Mouse (Mus musculus): ENCODE measurements around the gene Rbms1. TPM values are rescaled to one million over a fixed set of nuclear protein-coding genes. Genes with fewer than 3 reads are reported as not detected.
A peak's percentile ranks its signal among the peaks of the same experiment; 100 is the strongest.

The Rbms1 gene
- total and polyA plus RNA-seq, 2 experiments from 2014 or later, result 16.2 to 38.2 TPM

GRCm38 (mm10) chr2:60714971-60715502 is 248.0 kb downstream of the Rbms1 start:
- ATAC-seq (peak; percentile 16; the same call in 1 of the 2 replicates), DNase-seq (peak; percentile 21)
- WGBS, result 23% methylated on average over 8 of the region's 8 CpGs
- H3K9me3 ChIP-seq (ENCODE audit: low read length), result no peaks in the 10 kb centered on the region
- H3K36me3 ChIP-seq (ENCODE audit: insufficient read depth), result no peaks in the 10 kb centered on the region
- no peak overlapping the region for H3K27ac ChIP-seq (ENCODE audit: low read depth, low read length)
- no peak overlapping the region for H3K9ac ChIP-seq
- peaks cover 20% of the 10 kb centered on the region for H3K4me1 ChIP-seq (ENCODE audit: insufficient read depth)
- 0 out of 2 replicates have a peak, but pooled peaks cover 9% of the 10 kb centered on the region for H3K27me3 ChIP-seq (ENCODE audit: insufficient read depth, low read length)
- no peak for TF ChIP-seq CTCF (IDR thresholded peaks at IDR 0.05; ENCODE audit: low read depth)
- no peak overlapping the region for H3K4me3 ChIP-seq (ENCODE audit: low read depth, low read length)
- no peak overlapping the region for H3K4me2 ChIP-seq (ENCODE audit: low read depth)

- Histone ChIP-seq H3K4me2 (ENCODE audit: low read depth) (no peak overlapping the region), H3K4me1 (ENCODE audit: insufficient read depth) (peaks cover 20% of the 10 kb centered on the region), H3K9me3 (ENCODE audit: low read length) (no peaks in the 10 kb centered on the region), H3K27ac (ENCODE audit: low read depth, low read length) (peak overlapping the region; percentile 59), H3K4me3 (ENCODE audit: low read depth, low read length) (no peak overlapping the region), H3K27me3 (ENCODE audit: insufficient read depth, low read length) (0 out of 2 replicates have a peak, but pooled peaks cover 9% of the 10 kb centered on the region), H3K9ac (no peak overlapping the region; the same call in 1 of the 2 replicates), H3K36me3 (ENCODE audit: insufficient read depth) (no peaks in the 10 kb centered on the region)
- DNase-seq, result peak; percentile 16
- WGBS, result 22% methylated on average over 7 of the region's 7 CpGs
- TF ChIP-seq CTCF (IDR thresholded peaks at IDR 0.05; ENCODE audit: low read depth), result no peak
- no peak for ATAC-seq
Measured at GRCm38 (mm10) chr2:60714475-60714874, 248.5 kb downstream of the Rbms1 start.

GRCm38 (mm10) chr2:60713857-60714256 is 249.1 kb downstream of the Rbms1 start:
- Histone ChIP-seq H3K36me3 (ENCODE audit: insufficient read depth) (no peaks in the 10 kb centered on the region), H3K27me3 (ENCODE audit: insufficient read depth, low read length) (0 out of 2 replicates have a peak, but pooled peaks cover 5% of the 10 kb centered on the region), H3K27ac (ENCODE audit: low read depth, low read length) (0 out of 2 replicates have a peak overlapping the region, but pooled peaks have one; percentile 59), H3K4me2 (ENCODE audit: low read depth) (no peak overlapping the region), H3K9ac (peak overlapping the region; percentile 14; the same call in 1 of the 2 replicates), H3K9me3 (ENCODE audit: low read length) (no peaks in the 10 kb centered on the region), H3K4me3 (ENCODE audit: low read depth, low read length) (no peak overlapping the region), H3K4me1 (ENCODE audit: insufficient read depth) (peaks cover 20% of the 10 kb centered on the region)
- DNase-seq, result peak; percentile 54
- WGBS, result 8% methylated on average over 8 of the region's 8 CpGs
- ATAC-seq, result peak; percentile 75; the same call in 1 of the 2 replicates
- TF ChIP-seq CTCF (IDR thresholded peaks at IDR 0.05; ENCODE audit: low read depth), result no peak

GRCm38 (mm10) chr2:60712891-60713290 is 250.1 kb downstream of the Rbms1 start:
- no peak for TF ChIP-seq CTCF (IDR thresholded peaks at IDR 0.05; ENCODE audit: low read depth)
- ATAC-seq, result no peak
- H3K4me1 ChIP-seq (ENCODE audit: insufficient read depth), result peaks cover 20% of the 10 kb centered on the region
- H3K27ac ChIP-seq (ENCODE audit: low read depth, low read length), result no peak overlapping the region
- 79% methylated on average over 5 of the region's 5 CpGs for WGBS
- H3K4me2 ChIP-seq (ENCODE audit: low read depth), result no peak overlapping the region
- H3K27me3 ChIP-seq (ENCODE audit: insufficient read depth, low read length), result 0 out of 2 replicates have a peak, but pooled peaks cover 5% of the 10 kb centered on the region
- no peak for DNase-seq
- no peaks in the 10 kb centered on the region for H3K36me3 ChIP-seq (ENCODE audit: insufficient read depth)
- H3K9me3 ChIP-seq (ENCODE audit: low read length), result no peaks in the 10 kb centered on the region
- H3K4me3 ChIP-seq (ENCODE audit: low read depth, low read length), result no peak overlapping the region
- no peak overlapping the region for H3K9ac ChIP-seq

GRCm38 (mm10) chr2:60712483-60712882 is 250.5 kb downstream of the Rbms1 start:
- TF ChIP-seq CTCF (IDR thresholded peaks at IDR 0.05; ENCODE audit: low read depth), result no peak
- H3K9ac ChIP-seq, result no peak overlapping the region
- no peak overlapping the region for H3K4me3 ChIP-seq (ENCODE audit: low read depth, low read length)
- no peak overlapping the region for H3K4me2 ChIP-seq (ENCODE audit: low read depth)
- no peak overlapping the region for H3K27ac ChIP-seq (ENCODE audit: low read depth, low read length)
- WGBS, result 68% methylated on average over 6 of the region's 6 CpGs
- peaks cover 20% of the 10 kb centered on the region for H3K4me1 ChIP-seq (ENCODE audit: insufficient read depth)
- no peaks in the 10 kb centered on the region for H3K36me3 ChIP-seq (ENCODE audit: insufficient read depth)
- H3K27me3 ChIP-seq (ENCODE audit: insufficient read depth, low read length), result 0 out of 2 replicates have a peak, but pooled peaks cover 5% of the 10 kb centered on the region
- no peaks in the 10 kb centered on the region for H3K9me3 ChIP-seq (ENCODE audit: low read length)
- ATAC-seq, result no peak
- no peak for DNase-seq

GRCm38 (mm10) chr2:60711098-60711880 is 251.7 kb downstream of the Rbms1 start:
- WGBS, result 88% methylated on average over 7 of the region's 7 CpGs
- Histone ChIP-seq H3K4me2 (ENCODE audit: low read depth) (no peak overlapping the region), H3K27me3 (ENCODE audit: insufficient read depth, low read length) (no peaks in the 10 kb centered on the region), H3K4me3 (ENCODE audit: low read depth, low read length) (no peak overlapping the region), H3K9ac (no peak overlapping the region), H3K27ac (ENCODE audit: low read depth, low read length) (no peak overlapping the region), H3K36me3 (ENCODE audit: insufficient read depth) (no peaks in the 10 kb centered on the region), H3K4me1 (ENCODE audit: insufficient read depth) (peaks cover 20% of the 10 kb centered on the region), H3K9me3 (ENCODE audit: low read length) (no peaks in the 10 kb centered on the region)
- no peak for TF ChIP-seq CTCF (IDR thresholded peaks at IDR 0.05; ENCODE audit: low read depth)
- ATAC-seq, result no peak
- DNase-seq, result no peak

- peaks cover 20% of the 10 kb centered on the region for H3K4me1 ChIP-seq (ENCODE audit: insufficient read depth)
Measured at GRCm38 (mm10) chr2:60710317-60710716, 252.7 kb downstream of the Rbms1 start.

More at GRCm38 (mm10) chr2:60710317-60710716, 252.7 kb downstream of the Rbms1 start:
- WGBS, result 93% methylated on average over 4 of the region's 4 CpGs
- DNase-seq (no peak), ATAC-seq (no peak)
- Histone ChIP-seq H3K27ac (ENCODE audit: low read depth, low read length) (no peak overlapping the region), H3K27me3 (ENCODE audit: insufficient read depth, low read length) (no peaks in the 10 kb centered on the region), H3K9me3 (ENCODE audit: low read length) (no peaks in the 10 kb centered on the region), H3K4me3 (ENCODE audit: low read depth, low read length) (no peak overlapping the region), H3K9ac (no peak overlapping the region), H3K36me3 (ENCODE audit: insufficient read depth) (no peaks in the 10 kb centered on the region), H3K4me2 (ENCODE audit: low read depth) (no peak overlapping the region)
- TF ChIP-seq CTCF (IDR thresholded peaks at IDR 0.05; ENCODE audit: low read depth), result no peak

All from forebrain, postnatal 0 days (tissue).